Mouse (Mus musculus): ENCODE data around the gene Atp8a2.

Gene Atp8a2

DNA sequence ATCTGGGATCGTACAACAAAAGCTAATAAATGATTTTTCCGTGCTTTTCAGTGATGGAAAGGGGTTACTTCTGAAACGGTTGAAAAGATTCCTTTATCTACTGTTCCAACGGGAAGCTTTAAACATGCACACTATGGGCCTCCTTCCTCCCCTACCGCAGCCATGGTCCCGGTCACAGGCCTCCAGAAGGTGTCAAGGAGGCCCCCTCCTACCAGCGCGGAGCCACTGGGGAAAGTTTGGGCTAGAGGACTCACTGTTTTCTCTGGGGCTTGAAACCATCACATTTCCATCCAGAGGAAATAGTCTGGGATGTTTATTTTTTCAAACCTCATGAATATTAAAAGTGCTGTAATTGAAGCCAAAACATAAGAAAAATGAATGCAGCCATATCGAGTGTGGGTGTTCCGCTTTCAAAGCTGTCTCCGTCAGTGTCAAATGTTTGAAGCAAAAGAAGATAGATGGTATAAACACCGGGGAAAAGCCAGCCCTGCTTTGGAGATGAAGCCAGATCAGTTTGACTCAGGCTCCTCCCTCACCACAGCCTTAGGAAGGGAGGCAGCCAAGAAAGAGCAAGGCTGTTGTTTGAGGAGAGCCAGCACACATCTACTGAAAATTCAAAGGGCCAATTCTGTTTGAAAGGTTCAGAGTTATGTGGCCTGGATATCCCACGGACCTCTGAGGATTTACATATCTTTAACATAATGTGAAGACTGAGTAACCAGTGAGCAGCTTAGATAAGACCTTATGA is 481.1 kb downstream of the Atp8a2 start:
- DNase-seq (ENCODE audit: low spot score): peak; percentile 15

DNA sequence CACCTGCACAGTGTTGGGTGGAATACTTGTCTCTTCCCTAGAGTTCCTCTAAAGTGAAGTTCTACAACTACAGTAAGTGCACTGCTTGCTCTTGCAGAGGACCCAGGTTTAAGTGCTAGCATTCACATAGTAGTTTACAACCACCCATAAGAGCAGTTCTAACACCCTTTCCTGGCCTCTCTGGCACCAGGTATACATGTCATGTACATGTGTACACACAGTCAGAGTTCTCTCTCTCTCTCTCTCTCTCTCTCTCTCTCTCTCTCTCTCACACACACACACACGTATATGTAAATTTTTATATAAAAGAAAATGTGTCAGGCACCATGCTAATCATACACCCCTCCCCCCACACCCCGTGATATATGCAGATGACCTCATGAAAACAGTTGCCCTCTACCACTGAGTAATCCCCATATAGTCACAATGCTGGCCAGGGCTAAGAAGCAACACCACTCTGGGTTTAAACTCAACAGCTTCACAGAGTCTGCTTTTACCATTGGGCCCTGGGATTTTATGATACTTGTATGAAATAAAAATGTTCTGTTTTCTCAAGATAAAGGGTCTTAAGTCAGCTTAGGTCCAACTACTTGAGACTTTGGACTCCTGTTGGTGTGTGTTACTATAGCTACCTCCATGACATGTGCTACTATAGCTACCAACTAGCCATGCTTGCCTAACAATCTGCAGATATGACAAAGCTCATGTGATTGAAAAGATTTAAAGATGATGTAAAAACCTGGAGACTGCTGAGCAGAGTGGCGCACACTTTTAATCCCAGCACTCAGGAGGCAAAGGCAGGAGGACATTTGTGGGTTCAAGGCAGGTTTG is 487.3 kb downstream of the Atp8a2 start:
- no peak for DNase-seq (ENCODE audit: low spot score)

DNA sequence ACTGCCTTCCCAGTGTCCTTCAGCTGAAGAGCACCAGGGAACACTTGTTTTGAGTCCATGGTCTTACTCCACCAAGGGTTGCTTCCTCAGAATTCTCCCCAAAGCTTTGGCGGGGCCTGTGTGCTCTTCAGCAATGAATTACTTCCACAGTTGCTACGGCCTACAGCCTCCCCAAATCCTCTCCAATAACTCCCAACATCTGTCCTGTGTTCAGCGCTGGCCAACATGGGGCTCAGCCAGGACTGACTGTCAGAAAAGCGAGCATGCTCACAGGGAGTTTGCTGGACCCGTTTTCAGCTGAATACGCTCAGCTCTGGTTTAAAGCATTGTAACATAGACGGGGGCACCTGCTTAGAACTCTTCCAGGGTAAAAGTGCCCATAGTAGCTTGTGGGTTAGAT is 489.0 kb downstream of the Atp8a2 start:
- DNase-seq (ENCODE audit: low spot score): no peak

DNA sequence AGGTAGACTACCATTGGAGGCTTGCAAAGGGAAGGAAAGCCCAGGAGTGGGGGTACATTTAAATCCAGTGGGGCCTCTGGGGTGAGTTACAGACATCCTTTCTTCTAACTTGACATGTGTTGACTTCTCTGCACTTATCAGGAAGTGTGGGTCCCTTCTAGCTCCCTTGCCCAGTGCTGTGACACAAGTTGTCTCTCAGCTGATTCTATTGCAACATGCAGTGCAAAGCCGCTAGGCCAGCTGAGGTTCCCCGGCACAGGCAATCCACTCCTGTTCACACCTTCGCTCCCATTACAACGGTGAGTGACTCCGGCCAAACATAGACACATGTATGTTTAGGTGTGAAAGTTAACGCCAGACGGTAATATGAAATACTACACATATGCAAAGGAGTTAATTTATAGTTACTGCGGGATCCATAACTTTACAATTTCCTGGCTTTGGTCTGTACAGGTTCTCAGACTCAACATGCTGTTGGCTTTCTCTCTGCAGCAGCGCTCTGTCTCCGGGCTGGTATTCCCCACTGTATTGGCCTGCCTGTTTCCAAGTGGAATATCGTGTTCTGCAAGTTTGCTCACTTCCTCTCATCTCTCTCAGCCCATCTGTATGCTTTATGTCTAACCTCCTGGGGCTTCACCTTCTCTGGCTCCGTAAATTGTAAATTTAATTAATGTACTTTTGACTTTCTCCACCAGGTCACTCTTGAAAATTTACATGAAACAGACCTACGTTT is 491.5 kb downstream of the Atp8a2 start:
- DNase-seq (ENCODE audit: low spot score): no peak

DNA sequence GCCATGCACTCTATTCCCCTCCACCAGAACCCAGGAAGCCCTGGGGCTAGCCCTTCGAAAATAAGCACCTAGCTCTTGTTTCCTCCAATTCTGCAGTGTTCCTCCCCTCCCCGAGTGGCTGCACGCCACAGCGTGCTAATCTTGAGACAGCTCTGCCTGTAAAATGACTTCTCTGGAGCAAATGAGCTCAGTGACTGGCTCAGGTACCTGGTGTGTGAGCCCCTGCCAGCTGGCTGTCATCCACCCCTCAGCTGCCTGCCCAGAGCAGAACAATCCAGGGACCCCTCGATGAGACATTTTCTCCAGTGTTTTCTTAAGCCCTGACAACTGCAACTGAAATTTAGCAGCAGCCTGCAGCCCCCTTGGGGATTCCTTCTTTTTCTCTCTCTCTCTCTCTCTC is 495.5 kb downstream of the Atp8a2 start:
- no peak for DNase-seq (ENCODE audit: low spot score)

DNA sequence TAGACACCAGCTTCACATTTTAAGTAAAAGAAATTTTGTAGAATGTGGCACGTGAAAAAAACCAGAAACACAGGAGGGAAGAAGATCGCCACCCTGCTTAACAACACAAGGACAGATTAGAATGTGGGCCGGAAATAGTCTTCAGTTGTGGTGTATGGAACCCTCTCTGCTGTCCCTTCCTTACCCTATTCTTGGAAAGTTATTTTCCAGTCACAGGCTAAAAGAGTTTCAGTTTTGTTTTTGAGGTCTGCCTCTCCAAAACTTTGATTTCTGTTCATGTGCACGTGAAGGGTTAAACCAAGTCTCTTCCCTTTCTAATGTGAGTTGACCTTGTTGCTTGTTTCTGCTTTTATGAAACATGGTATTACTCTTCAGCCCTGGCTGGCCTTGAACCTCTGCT is 501.8 kb downstream of the Atp8a2 start:
- DNase-seq (ENCODE audit: low spot score): no peak

DNA sequence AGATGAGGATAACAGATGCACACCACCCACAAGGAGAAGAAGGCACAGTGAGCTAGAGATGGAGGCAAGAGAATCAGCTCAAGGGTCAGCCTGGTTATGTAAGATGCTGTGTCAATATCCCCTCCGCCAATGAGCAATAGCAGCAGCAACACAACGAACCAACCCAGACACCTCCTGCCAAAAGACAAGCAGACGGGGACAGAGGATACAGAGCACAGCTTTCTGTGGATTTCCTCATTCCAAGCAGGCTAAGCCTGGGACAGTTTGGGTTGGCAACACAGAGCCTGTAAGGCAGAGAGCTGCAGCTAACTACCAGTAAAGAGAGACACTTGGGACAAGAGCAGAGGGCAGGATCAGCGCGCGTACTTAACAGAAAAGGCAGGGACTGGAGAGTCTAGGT is 504.8 kb downstream of the Atp8a2 start:
- DNase-seq (ENCODE audit: low spot score): no peak

DNA sequence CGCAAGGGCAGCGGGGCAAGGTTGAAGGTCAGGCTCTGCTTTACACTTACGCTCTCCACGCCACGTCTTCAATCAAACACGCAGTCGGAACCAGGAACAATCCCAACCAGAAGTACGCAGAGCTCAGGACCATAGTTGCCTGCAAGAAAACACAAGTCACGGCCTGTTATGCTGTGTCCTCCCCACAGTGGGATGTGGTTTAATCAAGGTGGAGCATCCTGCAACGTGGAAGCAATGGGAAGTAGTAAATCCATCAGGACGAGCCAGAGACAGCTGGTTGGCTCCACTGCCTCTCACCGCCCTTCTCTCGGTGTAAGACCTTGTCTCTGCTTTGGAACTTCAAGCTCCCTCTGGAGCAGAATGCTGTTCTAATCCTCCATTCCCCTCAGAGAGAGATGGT is 505.6 kb downstream of the Atp8a2 start:
- no peak for DNase-seq (ENCODE audit: low spot score)

DNA sequence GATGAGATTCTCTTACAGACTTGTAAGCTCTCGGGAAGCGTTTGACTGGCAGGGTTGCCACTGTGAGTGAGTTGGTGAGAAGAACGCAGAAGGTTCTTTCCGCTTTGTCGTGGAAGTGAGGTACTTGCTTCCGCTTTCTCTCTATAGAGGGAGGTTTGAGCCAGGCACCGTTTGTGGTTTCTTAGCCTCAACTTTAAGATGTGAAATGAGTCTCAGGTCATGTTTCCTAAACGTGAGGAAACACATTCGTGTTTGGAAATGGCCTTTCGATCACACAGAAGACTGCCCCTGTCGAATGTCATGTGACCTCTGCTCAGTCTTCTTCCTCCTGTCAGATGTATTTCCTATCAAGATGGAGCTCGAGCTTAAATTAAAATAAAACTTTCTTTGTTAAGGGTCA is 506.0 kb downstream of the Atp8a2 start:
- no peak for DNase-seq (ENCODE audit: low spot score)

DNA sequence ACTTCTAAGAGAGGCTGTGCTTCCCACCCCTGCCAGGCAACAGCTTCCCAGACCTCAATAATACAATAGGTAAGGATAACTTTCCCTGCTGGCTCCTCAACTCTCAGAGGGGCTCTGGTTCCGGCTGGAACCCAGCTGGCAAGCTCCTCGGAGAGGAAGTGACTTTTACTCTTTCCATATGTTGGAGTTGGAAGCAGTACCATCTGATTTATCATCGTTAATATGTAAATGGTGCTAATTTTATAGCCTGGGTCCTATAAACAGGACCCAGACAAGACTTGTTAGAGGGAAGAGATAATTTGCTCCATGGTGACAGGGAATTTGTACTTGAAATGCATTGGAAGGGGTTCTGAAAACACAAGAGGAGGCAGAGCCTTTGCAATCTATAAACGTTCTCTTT is 507.4 kb downstream of the Atp8a2 start:
- DNase-seq (ENCODE audit: low spot score): no peak

DNA sequence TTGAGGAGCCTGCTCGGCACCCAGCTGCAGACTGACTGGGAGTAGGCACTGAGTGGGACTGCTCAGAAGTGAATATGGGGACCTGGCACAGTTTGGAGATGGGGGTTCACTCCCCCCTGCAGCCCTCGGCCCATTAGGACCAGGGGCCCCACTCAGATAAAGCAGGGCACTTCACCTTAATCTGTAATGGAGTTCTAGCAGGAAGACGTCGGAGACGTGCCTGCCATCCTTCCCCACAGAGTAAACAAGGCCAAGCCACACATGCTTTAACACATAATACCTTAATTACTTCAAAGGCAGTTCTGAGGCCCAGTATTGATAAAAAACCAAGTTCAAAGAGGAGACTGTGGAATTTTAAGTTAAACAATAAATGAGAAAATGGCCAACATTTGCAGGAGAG is 510.8 kb downstream of the Atp8a2 start:
- DNase-seq (ENCODE audit: low spot score): no peak

DNA sequence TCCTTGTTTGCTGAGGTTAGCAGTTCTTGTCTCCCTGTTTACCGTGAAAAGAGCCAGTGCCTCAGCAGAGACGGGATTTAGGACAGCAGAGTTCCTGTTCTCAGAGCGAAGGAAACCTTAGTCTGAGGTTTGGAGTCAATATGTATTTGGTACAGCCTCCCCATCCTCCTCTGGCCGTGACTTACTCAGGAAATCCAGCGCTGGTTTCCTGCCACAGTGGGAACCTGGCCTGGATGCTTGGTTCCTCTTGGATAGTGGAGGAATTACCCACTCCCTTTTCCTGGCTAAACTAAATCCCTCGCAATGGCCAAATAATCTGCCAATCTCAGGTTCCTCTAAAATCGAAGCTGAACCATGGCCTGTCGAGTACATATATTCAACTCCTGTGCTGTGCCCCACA is 511.6 kb downstream of the Atp8a2 start:
- no peak for DNase-seq (ENCODE audit: low spot score)

DNA sequence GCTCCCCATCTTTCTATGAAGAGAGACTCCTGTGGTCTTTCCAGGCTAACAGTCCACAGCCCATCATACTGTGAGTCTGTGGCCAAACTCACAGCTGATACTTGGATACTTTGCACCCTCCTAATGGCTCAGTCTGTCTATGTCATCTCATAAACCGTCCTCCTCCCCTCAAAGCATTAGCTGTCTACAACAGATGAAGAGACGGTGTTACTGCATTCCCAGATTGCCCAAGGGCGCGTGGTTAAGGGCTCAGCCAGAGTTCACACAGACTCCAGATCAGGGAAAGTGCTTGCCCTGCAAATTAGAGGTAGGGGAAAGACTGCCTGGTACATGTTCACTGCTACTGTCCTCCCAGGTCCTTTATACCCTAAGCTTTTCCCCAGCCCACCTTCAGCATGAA is 515.1 kb downstream of the Atp8a2 start:
- no peak for DNase-seq (ENCODE audit: low spot score)

DNA sequence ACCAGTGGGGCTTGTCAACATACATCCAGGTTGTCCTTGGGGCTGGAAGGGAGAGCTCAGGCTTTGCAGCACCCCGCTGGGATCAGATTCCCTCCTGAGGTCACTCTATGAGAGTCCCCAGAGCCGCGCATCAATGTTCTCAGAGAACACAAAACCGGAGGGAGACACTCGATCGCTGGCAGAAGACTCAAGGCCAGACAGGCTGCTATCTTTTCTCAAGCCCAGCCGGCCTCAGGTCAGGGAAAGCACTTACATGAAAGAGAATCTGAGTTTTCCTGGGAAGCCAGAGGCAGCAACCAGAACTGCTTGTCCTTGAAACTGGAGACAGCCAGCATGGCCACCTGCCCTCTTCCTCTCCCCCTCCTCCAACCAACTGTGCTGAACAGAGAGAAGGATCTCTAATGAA is 519.4 kb downstream of the Atp8a2 start:
- no peak for DNase-seq (ENCODE audit: low spot score)

DNA sequence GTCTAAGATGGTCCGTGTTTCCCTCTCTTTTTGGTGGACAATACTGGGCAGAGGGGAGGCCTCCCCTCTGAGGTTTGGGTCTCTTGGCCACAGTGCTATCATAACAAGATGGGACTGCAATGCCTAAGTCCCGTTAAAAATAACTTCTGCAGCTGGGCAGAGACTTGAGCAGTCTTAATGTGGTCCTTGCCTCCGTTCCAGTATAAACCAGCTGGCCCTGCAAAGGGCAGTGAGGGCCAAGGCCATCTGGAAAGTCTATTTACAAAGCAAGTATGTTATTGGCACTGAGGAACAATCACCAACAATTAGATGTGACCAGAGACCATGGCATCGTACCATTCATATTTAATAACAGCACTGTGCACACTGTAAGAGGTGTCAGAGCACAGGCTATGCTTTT is 521.6 kb downstream of the Atp8a2 start:
- DNase-seq (ENCODE audit: low spot score): no peak

DNA sequence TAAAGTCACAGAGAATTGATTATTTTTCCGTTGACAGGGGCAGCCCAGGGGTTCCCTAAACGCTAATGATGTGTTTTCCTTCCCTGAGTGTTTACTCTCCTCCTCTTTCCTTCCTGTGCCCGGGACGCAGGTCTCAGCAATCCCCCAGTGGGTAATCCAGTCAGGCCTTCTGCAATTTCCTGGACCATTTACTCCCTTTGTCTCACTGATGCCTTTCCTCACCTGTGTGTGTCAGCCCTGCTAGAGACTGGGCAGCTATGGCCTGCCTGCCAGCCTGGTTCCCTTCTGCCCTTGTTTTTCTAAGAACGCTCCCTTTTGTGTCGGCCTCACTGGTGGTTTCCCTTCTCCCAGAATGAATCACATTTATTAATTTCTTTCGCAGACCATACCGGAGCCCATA is 522.4 kb downstream of the Atp8a2 start:
- no peak for DNase-seq (ENCODE audit: low spot score)

DNA sequence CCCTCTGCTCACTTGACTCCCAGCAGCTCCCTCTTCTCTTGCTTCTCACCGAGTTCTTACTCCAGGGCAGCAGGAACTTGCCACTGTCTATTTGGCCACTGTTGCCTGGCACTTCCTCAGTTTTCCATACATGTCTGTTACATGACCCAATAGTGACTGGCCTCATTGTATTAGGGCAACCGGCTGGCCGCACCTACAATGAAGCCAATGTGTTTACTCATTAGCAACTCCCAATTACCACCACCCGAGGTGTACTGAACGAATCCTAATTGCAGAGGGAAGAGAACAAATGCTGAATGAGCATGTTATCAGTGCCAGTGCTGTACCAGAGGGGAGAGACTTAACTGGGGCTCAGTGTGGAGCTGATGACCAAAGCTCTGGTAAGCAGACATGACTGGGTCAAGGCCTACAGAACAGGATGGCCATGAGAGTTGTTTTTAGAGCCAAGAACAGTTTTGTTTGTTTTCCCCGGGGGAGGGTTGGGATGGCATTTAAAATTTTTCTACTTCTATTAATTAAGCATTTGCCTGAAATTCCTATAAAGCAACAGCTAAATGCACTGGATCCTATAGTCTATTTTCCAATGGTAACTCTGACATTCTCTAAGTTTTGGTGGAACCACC is 524.0 kb downstream of the Atp8a2 start:
- no peak for DNase-seq (ENCODE audit: low spot score)

DNA sequence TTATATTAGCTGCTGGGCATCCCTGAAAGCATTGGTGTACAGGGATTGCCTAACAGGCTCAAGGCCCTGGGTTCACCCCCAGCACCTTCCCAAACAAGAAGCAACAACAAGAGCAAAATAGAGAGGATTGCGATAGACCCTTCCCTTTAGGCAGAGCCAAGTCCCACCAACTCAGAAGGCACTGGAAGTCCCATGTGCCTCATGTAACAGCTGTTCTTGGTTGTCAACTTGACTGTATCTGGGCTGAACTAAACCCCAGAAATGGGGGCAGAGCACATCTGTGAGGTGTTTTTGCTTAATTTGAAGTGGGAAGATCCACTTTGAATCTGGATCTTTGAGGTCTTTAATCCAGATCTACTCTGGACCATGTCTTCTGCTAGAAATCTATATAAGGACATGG is 539.9 kb downstream of the Atp8a2 start:
- DNase-seq (ENCODE audit: low spot score): no peak

DNA sequence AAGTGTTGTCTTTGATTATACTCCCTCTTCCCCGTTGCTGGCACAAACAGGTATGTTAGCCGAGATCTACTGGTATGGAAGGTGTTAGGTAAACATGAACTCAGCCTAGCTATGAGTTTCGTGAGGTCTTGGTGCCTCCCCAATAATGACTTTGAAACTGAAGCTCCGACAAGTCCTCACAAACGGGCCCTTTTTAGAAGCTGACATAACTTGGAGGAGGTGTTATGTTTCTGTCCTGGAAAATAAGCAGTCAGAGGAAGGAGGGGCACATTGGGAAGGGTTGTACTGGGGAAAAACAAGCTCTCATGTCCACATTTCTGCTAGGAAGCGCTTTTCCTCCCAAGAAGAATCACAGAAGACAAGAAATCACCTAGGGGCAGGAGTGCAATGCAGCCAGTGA is 540.4 kb downstream of the Atp8a2 start:
- DNase-seq (ENCODE audit: low spot score): no peak

DNA sequence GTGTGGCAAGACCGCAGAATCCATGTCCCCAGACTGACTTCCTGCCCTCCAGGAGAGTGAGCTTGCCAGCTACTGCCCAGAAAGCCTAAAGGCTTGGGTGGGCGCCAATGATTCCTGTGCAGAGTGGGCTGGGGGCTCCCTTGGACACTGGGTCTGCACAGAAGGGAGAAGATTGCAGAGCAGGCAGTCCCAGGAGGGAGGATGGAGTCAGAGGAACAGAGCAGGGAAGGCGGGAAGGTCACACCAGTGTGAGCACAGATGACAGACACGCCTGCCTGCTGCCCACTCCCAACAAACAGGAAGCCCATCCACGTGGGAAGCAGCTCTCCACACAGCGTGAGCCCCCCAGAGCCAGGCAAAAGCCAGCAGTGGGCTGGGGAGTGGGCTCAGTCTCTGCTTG is 547.6 kb downstream of the Atp8a2 start:
- DNase-seq (ENCODE audit: low spot score): no peak

DNA sequence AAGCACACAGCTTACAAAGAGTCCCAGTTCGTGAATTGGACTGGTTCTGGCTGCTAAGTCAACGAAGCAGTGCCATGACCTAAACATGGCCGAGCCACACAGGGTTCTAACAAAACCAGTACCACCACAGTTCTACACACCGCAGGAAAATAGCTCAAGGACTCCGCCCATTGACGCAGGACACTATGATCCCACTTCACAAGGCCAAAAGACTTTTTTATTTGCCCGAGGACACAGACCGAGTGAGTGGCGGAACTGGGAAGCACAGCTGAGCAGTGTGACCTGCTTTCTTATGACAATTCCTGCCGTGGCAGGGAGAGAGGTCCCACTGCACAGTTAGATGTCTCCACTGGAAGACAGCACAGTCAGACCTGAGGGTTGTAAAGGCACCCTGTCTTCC is 548.4 kb downstream of the Atp8a2 start:
- DNase-seq (ENCODE audit: low spot score): no peak

DNA sequence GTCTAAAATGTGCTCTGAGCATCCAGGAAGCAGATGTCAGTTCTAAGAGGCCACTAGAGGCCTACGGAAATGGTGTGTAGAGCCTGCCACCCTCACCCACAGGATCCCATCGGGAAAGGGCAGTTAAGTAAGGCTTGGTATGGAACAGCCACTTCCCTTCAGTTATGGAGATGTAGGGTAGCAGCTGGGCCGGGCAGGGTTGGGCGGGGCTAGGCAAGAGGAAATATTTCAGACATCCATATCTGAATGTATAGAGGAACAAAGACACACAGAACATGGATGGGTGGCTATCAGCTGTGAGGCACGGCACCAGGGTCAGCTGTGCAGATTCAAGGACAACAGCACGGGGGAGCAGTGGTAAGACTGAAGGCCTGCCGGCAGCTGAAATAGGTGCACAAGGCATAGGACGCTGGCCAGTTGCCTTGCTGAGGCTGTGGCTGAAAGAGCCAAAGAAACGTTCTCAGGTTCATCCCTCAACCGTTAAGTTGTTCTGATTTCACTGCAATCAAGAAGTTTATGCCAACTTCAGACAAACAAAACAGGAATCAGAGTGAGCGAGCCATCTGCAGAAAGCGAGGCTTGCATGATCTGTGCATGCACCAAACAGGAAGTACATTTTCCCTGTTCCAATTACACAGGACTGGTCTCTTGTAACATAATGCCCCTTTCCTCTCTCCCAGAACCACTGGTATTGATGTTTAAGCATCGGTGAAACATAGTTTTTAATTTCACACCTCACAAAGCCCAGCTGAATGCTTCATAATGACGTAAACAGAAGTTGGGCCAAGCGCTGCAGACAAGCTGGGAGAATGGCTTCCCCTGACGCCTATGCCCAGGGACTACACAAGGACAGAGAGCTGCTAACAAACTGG is 549.9 kb downstream of the Atp8a2 start:
- DNase-seq (ENCODE audit: low spot score): no peak

Data from yolk sac, embryonic 10.5 days (tissue).